Mouse (Mus musculus) testis, postnatal 10 days (tissue): Measurements from ENCODE around the gene Gm973.

Experiments used
- DNase-seq: peaks from one replicate; pipeline ENCODE4 v3.0.0; 2021; ENCODE audit warnings: low spot score

Gm973 gene

GRCm38 (mm10) chr1:59543911-59544310 is 27.8 kb downstream of the Gm973 start:
- DNase-seq: no peak

GRCm38 (mm10) chr1:59548486-59548885 is 32.4 kb downstream of the Gm973 start:
- no peak for DNase-seq

DNA sequence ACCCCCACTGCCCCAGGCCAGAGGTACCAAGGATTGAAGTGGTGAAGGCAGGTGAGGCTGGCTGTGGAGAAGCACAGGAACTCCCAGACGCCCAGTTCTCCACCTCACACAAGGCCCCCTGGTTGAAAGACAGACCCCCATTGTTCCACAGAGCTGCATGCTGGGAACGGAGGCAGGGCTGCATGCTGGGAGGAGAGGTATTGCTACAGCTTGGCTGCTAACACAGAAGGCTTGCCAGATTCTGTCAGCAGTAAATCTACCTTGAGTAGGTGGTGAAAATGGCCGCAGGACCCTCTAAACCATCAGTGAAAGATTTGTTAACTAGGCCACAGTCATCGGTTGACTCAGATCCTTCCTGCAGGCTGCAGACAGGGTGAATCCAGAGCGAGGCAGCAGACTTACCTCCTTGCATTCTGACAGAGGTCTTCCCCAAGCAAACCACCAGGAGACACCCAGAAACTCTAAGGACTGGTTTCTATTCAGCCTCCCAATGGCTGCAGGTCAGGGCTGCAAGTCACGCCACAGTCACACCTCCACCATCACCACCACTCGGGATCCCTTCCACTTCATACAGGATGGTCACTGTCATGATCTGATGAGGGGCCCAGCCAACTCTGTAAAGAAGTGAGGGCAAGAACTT is 33.1 kb downstream of the Gm973 start:
- DNase-seq: no peak

DNA sequence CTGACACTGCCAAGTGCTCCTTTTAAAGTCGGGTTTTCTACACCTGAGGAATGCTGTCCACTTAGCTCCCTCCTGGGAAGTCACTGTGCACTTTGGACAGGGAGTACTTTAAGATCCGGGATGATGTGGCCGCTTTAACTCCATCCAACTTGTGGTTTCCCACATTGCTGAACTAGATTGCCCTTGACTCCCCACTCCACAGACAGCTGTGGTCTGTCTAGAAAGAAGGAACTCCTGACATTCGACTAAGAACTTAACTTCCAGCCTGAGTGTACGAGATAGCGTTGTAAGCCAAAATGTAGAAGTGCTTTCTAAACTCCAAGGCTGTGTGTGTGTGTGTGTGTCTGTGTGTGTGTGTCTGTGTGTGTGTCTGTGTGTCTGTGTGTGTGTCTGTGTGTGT is 34.2 kb downstream of the Gm973 start:
- DNase-seq: no peak

- no peak for DNase-seq
These were observed 34.9 kb downstream of the Gm973 start for GRCm38 (mm10) chr1:59550996-59551395.

DNA sequence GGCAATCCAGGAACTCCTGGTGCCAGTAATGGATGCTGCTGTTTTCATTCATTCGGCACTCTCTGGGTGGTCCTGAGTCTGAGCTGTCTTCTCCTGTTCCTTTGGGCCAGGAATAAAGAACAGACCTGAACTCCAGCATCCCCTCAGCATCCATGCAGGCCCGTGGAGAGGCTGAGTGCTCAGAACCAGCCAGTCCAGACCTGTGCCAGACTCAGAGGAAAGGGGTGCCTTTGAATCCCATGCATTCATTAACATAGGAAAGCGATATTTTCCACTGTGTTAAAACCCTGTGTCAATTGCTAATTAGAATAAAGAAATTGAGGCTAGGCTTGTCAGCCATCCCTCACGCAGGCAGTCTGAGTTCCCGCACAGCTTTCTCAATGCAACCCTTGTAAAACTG is 37.6 kb downstream of the Gm973 start:
- no peak for DNase-seq

DNA sequence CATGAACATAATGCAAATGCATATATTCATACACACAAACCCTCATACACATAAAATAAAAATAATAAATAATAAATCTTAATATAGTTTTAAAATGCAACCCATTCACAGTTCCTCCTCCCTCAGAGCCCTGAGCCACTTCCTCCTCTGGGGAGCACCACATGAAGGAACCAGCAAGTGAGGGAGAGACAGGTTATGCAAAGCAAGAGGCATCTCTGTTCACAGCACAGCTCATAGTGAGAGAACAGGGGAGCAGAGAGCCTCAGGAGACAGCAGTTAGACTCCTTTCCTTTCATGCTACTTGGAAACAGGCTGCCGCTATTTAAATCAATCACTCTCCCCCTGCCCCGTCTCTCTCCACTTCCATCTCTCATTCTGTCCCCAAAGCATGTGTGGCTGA is 47.5 kb downstream of the Gm973 start:
- no peak for DNase-seq

DNA sequence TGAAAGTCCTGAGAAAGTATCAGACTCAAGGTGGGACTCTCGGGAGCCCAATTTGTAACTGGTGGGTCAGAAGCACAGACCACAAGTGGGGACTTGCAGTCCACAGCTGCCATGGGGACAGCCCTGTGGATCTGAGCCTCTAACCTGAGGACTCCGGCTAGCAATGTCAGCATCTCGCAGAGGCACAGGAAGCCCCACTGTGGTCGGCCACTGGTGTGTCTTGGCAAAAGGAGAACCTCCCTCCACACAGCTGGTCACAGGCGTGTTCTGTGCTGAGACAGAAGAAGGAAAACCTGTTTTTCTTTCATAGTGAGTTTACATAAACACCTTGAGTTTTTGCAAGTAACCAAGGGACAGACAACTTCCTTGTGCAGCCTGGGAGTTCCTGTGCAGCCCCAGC is 49.7 kb downstream of the Gm973 start:
- DNase-seq: no peak

DNA sequence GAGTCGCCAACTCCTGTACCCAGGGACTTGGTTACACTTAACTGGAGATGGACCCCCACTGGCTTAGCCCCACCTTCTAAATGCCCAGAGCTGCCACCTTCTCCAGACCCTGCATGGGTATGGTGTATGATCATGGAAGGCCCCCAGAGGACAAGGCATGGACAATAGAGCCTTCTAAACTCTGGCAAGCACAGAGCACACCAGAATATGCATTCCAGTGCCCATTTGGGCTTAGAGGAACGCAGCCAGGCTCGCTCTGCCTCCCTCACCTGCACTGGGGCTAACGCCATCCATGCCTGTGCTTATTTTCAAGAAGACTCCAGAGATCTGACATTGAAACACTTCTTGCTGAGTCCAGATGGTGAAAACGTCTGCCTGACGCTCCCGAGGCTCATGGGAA is 50.2 kb downstream of the Gm973 start:
- no peak for DNase-seq

DNA sequence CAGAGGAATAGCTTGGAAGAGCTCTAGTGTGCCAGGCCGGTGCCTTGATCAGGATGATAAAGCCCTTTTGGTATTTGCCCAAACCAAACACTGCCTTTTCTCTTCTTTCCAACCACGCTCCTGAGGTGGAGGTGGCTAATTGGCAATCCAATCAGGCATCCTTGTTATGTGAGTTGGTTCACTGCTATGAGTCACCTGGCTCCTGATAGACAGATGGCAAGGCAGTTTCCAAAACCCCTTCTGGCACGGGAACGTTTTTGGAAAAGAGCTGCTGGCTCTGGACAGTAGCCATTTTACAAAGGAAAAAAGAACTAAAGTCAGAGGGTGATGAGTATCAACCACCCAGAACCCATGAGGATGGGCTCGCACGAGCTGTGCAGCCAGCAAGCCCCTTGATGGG is 50.9 kb downstream of the Gm973 start:
- no peak for DNase-seq

DNA sequence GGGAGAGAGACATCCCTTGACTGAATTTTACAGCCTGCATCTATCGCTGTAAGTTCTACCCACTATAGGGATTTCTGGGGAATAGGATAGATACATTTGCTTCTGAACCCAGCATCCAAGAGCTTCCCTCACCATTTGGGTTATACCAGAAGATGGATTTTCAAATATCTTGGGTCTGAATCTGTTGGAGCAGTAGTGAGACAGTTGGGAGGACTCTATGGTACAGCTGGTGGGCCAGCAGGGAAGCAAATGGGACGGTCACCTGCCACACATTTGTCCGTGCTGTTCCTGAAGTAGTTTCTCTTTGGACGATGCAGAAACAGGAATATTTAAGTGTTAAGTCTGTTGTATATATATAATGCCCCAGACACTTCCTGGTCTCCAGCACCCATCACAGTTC is 51.5 kb downstream of the Gm973 start:
- DNase-seq: no peak

- no peak for DNase-seq
These were observed 52.2 kb downstream of the Gm973 start for GRCm38 (mm10) chr1:59568283-59568682.

DNA sequence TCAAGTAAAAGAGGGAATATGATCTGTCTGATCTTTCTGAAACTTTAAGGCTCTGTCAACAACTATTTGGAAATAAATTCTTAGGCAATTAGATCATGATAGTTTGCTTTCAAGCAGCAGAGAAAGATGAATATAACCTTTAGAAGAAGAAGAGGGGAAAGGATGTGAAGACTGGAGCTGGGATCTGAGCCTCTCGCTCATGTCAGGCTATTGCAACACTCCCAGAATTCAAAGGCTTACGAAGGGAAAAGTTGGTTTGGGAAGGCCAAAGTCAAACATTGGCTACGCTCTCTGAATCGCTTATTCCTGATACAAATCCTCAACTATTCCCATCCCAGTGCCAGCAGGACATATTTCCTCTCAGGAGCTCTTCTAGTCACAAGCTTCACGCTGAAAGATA is 53.2 kb downstream of the Gm973 start:
- DNase-seq: no peak

GRCm38 (mm10) chr1:59570767-59571166 is 54.7 kb downstream of the Gm973 start:
- DNase-seq: no peak

GRCm38 (mm10) chr1:59571502-59571901 is 55.4 kb downstream of the Gm973 start:
- DNase-seq: no peak

DNA sequence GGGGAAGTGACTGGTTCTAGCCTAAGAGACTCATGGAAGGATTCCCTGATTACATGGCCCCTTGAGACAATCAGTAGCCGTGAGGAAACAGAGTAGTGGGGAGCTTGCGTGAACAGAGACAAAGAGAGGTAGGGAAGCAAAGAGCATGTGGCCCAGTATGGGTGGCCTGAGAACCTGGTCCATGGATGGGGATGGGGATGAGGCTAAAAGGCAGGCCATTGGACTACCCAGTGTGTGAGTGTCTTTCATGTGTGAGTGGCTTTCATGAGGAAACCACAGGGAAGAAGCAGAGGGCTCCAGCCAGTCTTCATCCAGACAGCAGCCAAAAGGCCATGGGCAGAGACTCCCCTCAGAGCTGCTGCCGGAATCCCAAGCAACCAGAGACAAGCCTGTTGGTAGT is 57.8 kb downstream of the Gm973 start:
- no peak for DNase-seq

DNA sequence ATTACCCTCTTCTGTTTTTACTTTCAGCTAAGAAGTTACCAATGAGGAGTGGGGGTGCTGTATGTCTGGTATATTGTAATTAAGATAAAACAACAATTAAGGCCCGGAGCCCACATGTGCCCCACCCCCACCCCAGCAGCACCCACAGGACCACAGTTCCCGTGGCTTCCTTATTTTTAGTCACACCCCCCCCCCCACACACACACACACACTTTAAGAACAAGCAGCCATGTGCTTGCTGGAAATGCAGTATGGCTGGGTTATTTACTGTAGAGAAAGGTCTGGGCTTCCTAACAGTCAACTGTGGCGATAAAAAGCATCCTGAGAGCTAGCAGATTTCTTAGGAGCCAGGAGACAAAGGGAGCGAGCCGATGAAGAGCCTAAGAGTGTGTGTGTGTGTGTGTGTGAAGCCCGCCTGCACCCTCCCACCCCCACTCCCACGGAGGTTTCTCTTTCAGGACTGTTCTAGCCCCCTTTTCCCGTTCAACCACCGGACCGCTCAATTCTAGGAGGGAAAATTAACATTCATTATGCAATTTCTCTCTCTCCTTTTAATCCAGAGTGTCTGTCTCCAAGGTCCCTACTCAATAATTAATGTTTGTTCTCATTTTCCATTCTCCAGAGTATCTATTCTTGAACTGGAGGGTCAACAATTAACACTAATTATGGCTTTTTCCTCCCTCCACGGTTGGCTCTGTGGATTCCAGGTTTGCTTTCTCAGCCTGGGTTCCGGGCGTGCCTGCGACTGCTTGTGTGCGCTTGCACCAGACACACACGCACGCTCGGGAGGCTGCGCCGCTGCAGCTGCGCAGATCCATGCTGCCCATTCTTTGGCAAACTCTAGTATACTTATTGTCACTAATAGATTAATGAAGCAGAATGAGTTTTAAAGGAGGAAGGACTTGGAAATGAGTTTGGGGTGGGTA is 58.5 kb downstream of the Gm973 start:
- no peak for DNase-seq

DNA sequence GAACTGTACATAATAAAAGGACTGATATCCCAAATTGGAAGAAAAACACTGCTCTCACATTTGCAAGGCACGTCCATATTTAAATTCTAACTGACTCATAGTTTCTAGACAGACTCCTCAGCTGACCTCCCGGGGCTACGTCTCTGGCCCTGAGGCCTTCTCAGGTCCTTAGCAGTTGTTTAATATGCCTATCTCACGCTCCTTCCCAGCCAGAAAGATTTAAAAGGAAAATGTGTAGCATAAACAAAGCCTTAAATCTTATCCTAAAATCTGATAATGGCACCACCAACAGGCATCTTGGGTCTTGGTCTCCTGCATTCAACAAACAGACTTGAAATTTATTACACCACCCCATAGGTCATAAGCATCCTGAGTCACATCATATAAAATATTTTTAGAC is 62.7 kb downstream of the Gm973 start:
- no peak for DNase-seq

DNA sequence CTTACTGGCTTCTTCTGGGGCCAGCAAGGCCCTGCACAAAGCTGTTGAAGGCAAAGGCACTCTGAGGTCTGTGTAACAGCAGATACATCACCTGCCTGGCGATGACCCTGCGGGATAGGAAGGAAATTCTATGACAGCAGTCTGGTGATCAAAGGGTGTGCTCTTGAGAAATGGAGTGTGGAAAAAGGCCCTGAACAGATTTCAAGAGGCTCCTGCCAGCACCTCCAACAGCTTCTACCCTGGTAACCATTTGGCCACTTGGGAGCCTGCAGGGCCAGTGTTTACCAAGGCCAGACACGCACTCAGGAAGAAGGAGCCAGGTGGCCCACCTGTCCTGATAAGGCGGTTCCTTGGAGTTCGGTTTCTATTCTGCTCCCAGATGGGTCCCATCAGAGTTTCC is 63.3 kb downstream of the Gm973 start:
- no peak for DNase-seq

DNA sequence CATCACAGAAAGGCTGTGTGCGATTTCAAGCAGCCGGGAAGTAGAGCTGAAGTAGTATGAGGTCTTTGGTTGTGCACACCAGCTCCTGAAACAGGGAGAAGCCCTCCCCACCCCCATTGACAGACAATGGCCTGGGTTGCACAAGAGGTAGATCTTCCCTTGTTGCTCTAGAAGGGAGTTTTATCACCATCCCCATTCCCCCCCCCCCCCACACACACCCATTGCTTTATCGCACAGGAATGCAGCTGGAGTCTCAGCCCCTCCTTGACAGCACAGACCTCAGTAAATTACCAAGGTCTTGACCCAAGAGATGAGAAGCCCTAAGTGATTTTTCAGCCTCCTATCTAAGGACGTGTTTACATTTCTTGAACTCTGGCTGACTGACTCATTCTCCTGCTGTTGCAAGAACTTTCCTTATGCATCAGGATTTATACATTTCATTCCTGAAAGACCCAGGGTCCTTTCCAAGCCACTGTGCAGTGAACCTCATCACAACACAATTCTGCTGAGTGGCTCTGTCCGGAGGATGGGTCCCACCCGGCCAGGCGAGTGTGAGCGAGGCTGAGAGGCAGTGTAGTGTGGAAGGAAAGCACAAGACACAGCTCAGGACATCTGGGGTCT is 64.2 kb downstream of the Gm973 start:
- no peak for DNase-seq

DNA sequence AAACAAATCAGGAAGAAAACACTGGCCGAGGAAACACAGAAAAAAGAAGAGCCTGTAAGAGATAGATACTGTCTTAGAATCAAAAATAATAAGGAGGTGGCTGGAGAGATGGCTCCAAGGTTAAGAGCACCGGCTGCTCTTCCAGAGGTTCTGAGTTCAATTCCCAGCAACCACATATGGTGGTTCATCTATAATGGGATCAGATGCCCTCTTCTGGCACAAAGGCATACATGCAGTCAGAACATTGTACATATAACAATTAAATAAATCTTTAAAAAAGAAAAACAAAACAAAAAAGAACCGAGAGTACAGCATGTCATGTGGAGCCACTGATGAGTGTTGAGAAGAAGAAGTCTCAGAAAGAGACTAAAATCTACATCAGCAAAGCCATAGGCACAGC is 64.8 kb downstream of the Gm973 start:
- no peak for DNase-seq

- DNase-seq: peak; percentile 87
These were observed 68.8 kb downstream of the Gm973 start for GRCm38 (mm10) chr1:59584656-59585410.
